Mouse (Mus musculus) small intestine, adult 2 months (tissue): ENCODE results near the gene D17H6S53E.

Experiments used
- CTCF ChIP-seq: fragments of 200-500 bp; IDR thresholded peaks from 2 replicates; pipeline ENCODE4 v1.5.1; 2012; ENCODE audit warnings: low read depth, mild to moderate bottlenecking, control low read depth, inconsistent platforms, low read length, moderate library complexity, mixed read lengths; ENCODE audit not compliant: insufficient replicate concordance, insufficient read length; ENCODE audit errors: extremely low read depth
- POLR2A ChIP-seq: fragments of 200-500 bp; IDR thresholded peaks from 2 replicates; pipeline ENCODE4 v1.6.1; 2012; ENCODE audit warnings: low read depth, mild to moderate bottlenecking, control low read depth, inconsistent platforms, low read length, moderate library complexity

- TF ChIP-seq CTCF = no peak
- no peak for TF ChIP-seq POLR2A
Measured at GRCm38 (mm10) chr17:35127017-35127416, 844 bp downstream of the D17H6S53E start.
